Mouse (Mus musculus) thymus, adult 2 months (tissue): Measurements from ENCODE around the gene Myl4.

Source experiments
- CTCF ChIP-seq: fragments of 200-500 bp; IDR thresholded peaks from 2 replicates; pipeline ENCODE4 v1.5.1; 2012; ENCODE audit warnings: mild to moderate bottlenecking, control low read depth, low read length, moderate library complexity, borderline replicate concordance; ENCODE audit not compliant: control insufficient read depth, poor library complexity, insufficient read depth; ENCODE audit errors: extremely low read depth
- POLR2A ChIP-seq: fragments of 200-500 bp; IDR thresholded peaks from 2 replicates; pipeline ENCODE4 v1.6.1; 2012; ENCODE audit warnings: mild to moderate bottlenecking, low read length, control low read depth, moderate library complexity; ENCODE audit not compliant: control insufficient read depth, poor library complexity, insufficient read depth; ENCODE audit errors: extremely low read depth

GRCm38 (mm10) chr11:104622040-104622962 is 71.8 kb downstream of the Myl4 start:
- no peak for TF ChIP-seq POLR2A
- TF ChIP-seq CTCF: no peak
